Mouse (Mus musculus) CH12.LX (cell line): ENCODE results near the gene Prkcd. TPM values are rescaled to one million over a fixed set of nuclear protein-coding genes. Genes with fewer than 3 reads are reported as not detected.

ENCODE experiments used
- DNase-seq: peaks from one replicate; pipeline ENCODE4 v3.0.0-alpha.2; 2013; ENCODE audit errors: extremely low read depth
- H3K27ac ChIP-seq: 2 replicates; pipeline ENCODE4 v1.5.1; 2012; ENCODE audit warnings: low read depth, mild to moderate bottlenecking, control low read depth, moderate library complexity; ENCODE audit not compliant: insufficient read depth
- H3K27me3 ChIP-seq: replicated peaks from 2 replicates; pipeline ENCODE3; 2012; ENCODE audit warnings: inconsistent platforms
- H3K36me3 ChIP-seq, 2 experiments: replicated peaks in 1 of 2; 2 replicates each; pipeline versions ENCODE3 to v1.6.1; 2012; ENCODE audit warnings: inconsistent platforms in 1 of 2, low read length in 1 of 2, mild to moderate bottlenecking in 1 of 2, mixed read lengths in 1 of 2, moderate library complexity in 1 of 2; ENCODE audit not compliant: control insufficient read depth in 1 of 2, insufficient read depth in 1 of 2
- H3K4me1 ChIP-seq, 2 experiments: 2 replicates each; pipeline ENCODE4 v1.6.1; 2012; ENCODE audit warnings: inconsistent platforms in 1 of 2, moderate library complexity in 1 of 2; ENCODE audit not compliant: insufficient read depth in 2 of 2, control insufficient read depth in 1 of 2
- H3K4me2 ChIP-seq: 2 replicates; pipeline ENCODE4 v1.6.1; 2012; ENCODE audit warnings: low read depth, mild to moderate bottlenecking, control low read depth; ENCODE audit not compliant: poor library complexity, insufficient read depth, severe bottlenecking
- H3K4me3 ChIP-seq, 3 experiments: fragments of 150-350 bp in 1 of 3; sonication (generic) in 1 of 3; replicated peaks in 1 of 3; 2 replicates each; pipeline versions ENCODE3 to v1.5.1; 2011 to 2012; ENCODE audit warnings: low read depth in 2 of 3, low read length in 2 of 3, mild to moderate bottlenecking in 2 of 3, moderate library complexity in 2 of 3, control low read depth in 1 of 3, improper control_type of control experiment in 1 of 3, inconsistent platforms in 1 of 3, mixed read lengths in 1 of 3; ENCODE audit not compliant: poor library complexity in 1 of 3
- H3K79me2 ChIP-seq: replicated peaks from 2 replicates; pipeline ENCODE4 v1.6.1; 2012; ENCODE audit warnings: mild to moderate bottlenecking, moderate library complexity; ENCODE audit not compliant: control insufficient read depth, poor library complexity, insufficient read depth, severe bottlenecking; ENCODE audit errors: extremely low read depth
- H3K9ac ChIP-seq: 2 replicates; pipeline ENCODE4 v1.6.1; 2012; ENCODE audit warnings: low read depth, mild to moderate bottlenecking, control low read depth, moderate library complexity; ENCODE audit not compliant: insufficient read depth
- H3K9me3 ChIP-seq: replicated peaks from 2 replicates; pipeline ENCODE3; 2012; ENCODE audit warnings: low read length, inconsistent platforms, mixed read lengths
- BHLHE40 ChIP-seq: IDR thresholded peaks from 2 replicates; pipeline ENCODE4 v1.6.1; 2011; ENCODE audit warnings: mild to moderate bottlenecking, low read depth, low read length, improper control_type of control experiment
- CTCF ChIP-seq, 2 experiments: IDR thresholded peaks in 1 of 2; conservative IDR thresholded peaks in 1 of 2; 2 replicates each; pipeline ENCODE4 v1.5.1; 2011 to 2012; ENCODE audit warnings: low read depth in 2 of 2, low read length in 2 of 2, improper control_type of control experiment in 1 of 2, inconsistent platforms in 1 of 2, mild to moderate bottlenecking in 1 of 2, moderate library complexity in 1 of 2
- E2F4 ChIP-seq: IDR thresholded peaks from 2 replicates; pipeline ENCODE4 v1.6.1; 2011; ENCODE audit warnings: low read depth, low read length, improper control_type of control experiment; ENCODE audit not compliant: insufficient replicate concordance
- ELF1 ChIP-seq: IDR thresholded peaks from 2 replicates; pipeline ENCODE4 v1.6.1; 2014; ENCODE audit warnings: low read depth, mild to moderate bottlenecking, inconsistent platforms, low read length, improper control_type of control experiment
- HCFC1 ChIP-seq: IDR thresholded peaks from 2 replicates; pipeline ENCODE4 v1.6.1; 2012; ENCODE audit warnings: low read depth, mild to moderate bottlenecking, inconsistent platforms, low read length, improper control_type of control experiment
- JUND ChIP-seq: conservative IDR thresholded peaks from 2 replicates; pipeline ENCODE4 v1.6.1; 2011; ENCODE audit warnings: low read depth, low read length, improper control_type of control experiment
- MAX ChIP-seq: IDR thresholded peaks from 2 replicates; pipeline ENCODE4 v1.6.1; 2011; ENCODE audit warnings: low read length, improper control_type of control experiment
- MXI1 ChIP-seq: IDR thresholded peaks from 2 replicates; pipeline ENCODE4 v1.6.1; 2011; ENCODE audit warnings: mild to moderate bottlenecking, low read depth, low read length, improper control_type of control experiment
- POLR2AphosphoS2 ChIP-seq: IDR thresholded peaks from 2 replicates; pipeline ENCODE4 v1.6.1; 2011; ENCODE audit warnings: low read depth, low read length, improper control_type of control experiment
- RCOR1 ChIP-seq: conservative IDR thresholded peaks from 2 replicates; pipeline ENCODE4 v1.6.1; 2012; ENCODE audit warnings: low read depth, mild to moderate bottlenecking, inconsistent platforms, low read length, improper control_type of control experiment
- SMC3 ChIP-seq: IDR thresholded peaks from 2 replicates; pipeline ENCODE4 v1.6.1; 2011; ENCODE audit warnings: low read depth, low read length, improper control_type of control experiment
- TBP ChIP-seq: conservative IDR thresholded peaks from 2 replicates; pipeline ENCODE4 v1.6.1; 2011; ENCODE audit warnings: low read depth, low read length, improper control_type of control experiment
- TCF12 ChIP-seq: IDR thresholded peaks from 2 replicates; pipeline ENCODE4 v1.6.1; 2014; ENCODE audit warnings: low read depth, mild to moderate bottlenecking, inconsistent platforms, low read length, improper control_type of control experiment
- USF2 ChIP-seq: conservative IDR thresholded peaks from 2 replicates; pipeline ENCODE4 v1.6.1; 2011; ENCODE audit warnings: low read depth, low read length, improper control_type of control experiment
- ZC3H11A ChIP-seq: IDR thresholded peaks from 2 replicates; pipeline ENCODE4 v1.6.1; 2012; ENCODE audit warnings: low read depth, mild to moderate bottlenecking, inconsistent platforms, low read length, improper control_type of control experiment
- ZNF384 ChIP-seq: IDR thresholded peaks from 2 replicates; pipeline ENCODE4 v1.6.1; 2012; ENCODE audit warnings: low read depth, low read length, improper control_type of control experiment, inconsistent platforms
- dilution Hi-C: fragments of 300-500 bp; cut with MboI; formaldehyde crosslinking; loops from 2 replicates; pipeline ENCODE4 v1.14.3; 2020; ENCODE audit warnings: low sequenced_read_pairs; ENCODE audit not compliant: extremely low pct_unique_long_range_greater_than_20kb, extremely low pct_ligation_motif_present
- in situ Hi-C: fragments of 300-500 bp; cut with MboI; formaldehyde crosslinking; loops from 3 replicates; pipeline ENCODE4 v1.14.3; 2019; ENCODE audit warnings: low sequenced_read_pairs, low pct_ligation_motif_present, low pct_unique_long_range_greater_than_20kb, mixed read lengths
- polyA plus RNA-seq: library from polyadenylated mRNA; unstranded; fragments of >175 nt; gene quantifications from 2 replicates; pipeline ENCODE4 v1.2.1, GENCODE M21; 2012; ENCODE audit warnings: low read depth; ENCODE audit not compliant: insufficient read length
- total RNA-seq, 2 experiments: library from RNA; depleted of rRNA; stranded (reverse); fragments of 300-350 nt in 1 of 2; fragments of >200 nt in 1 of 2; gene quantifications; 2 replicates each; pipeline ENCODE4 v1.2.3; 2012 to 2014

The Prkcd gene
- total and polyA plus RNA-seq, 3 experiments = 109 to 186 (median 122) TPM

- no peak overlapping the region for H3K4me3 ChIP-seq
- DNase-seq = no peak
- H3K27me3 ChIP-seq = no peaks in the 10 kb centered on the region
- H3K4me1 ChIP-seq = peaks cover 36 to 61% of the 10 kb centered on the region in 2 experiments
- peaks cover 3 to 17% of the 10 kb centered on the region in 2 experiments for H3K36me3 ChIP-seq
- H3K9me3 ChIP-seq = no peaks in the 10 kb centered on the region
- H3K4me2 ChIP-seq = no peak overlapping the region
- in situ Hi-C loops = no loop called here
- H3K9ac ChIP-seq = no peak overlapping the region
- H3K27ac ChIP-seq = no peak overlapping the region
- dilution Hi-C loops = no loop called here
- H3K79me2 ChIP-seq = no peaks in the 10 kb centered on the region
- TF ChIP-seq BHLHE40 = no peak
- no peak for TF ChIP-seq ELF1
- TF ChIP-seq TBP = no peak
- no peak for TF ChIP-seq ZC3H11A
- no peak for TF ChIP-seq POLR2AphosphoS2
- TF ChIP-seq TCF12 = no peak
- TF ChIP-seq JUND = no peak
- TF ChIP-seq SMC3 = no peak
- no peak for TF ChIP-seq MAX
- no peak for TF ChIP-seq CTCF (conservative IDR thresholded peaks at IDR 0.05 in 1 of 2, IDR thresholded peaks at IDR 0.05 in 1 of 2; ENCODE audit: low read depth in 2 of 2, low read length in 2 of 2)
- TF ChIP-seq E2F4 = no peak
- TF ChIP-seq RCOR1 = no peak
Observed at GRCm38 (mm10) chr14:30590041-30590645, 35.9 kb downstream of the Prkcd start.

DNA sequence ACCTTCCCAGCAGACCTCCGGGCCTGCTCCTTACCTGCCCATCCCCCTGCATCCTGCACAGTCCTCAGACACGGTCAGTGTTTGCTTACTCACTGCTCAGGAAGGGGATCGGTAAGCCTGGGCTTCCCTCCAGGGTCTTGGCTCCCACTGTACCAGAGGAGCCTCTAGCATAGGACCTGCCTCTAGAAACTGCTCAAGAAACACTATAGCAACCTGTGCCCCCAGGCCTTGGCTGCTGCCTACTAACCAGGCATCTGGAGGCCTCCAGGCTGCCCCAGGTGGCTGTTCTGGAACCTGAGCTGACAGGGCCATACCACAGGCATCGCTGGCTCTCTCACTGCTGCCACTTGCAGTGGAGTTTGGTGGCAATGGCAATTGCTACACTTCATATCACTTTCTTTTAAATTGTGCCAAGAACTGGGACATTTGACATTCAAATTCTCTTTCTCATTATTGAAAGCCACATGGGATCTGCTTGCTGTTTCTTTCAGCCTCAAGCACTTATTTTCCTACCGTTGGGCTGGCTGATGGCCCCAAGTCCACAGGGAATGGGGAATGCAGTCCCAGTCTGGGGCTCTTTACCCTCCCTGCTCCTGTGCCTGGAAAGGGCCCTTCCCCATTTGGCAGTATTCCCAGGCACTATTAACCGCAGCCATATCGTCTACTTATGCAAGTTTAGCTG is 39.1 kb downstream of the Prkcd start:
- DNase-seq = no peak
- in situ Hi-C loops = loop anchor here (5.0 to 10.0 kb wide), 3 partner anchors 40 to 268 kb away; partner anchors contain the start of gene Prkcd

More for the DNA sequence above, 39.1 kb downstream of the Prkcd start:
- Histone ChIP-seq H3K36me3 (no peaks in the 10 kb centered on the region), H3K4me3 (no peak overlapping the region), H3K27ac (no peak overlapping the region), H3K9me3 (no peaks in the 10 kb centered on the region), H3K27me3 (no peaks in the 10 kb centered on the region), H3K79me2 (no peaks in the 10 kb centered on the region), H3K4me2 (no peak overlapping the region), H3K4me1 (peaks cover 15 to 46% of the 10 kb centered on the region in 2 experiments), H3K9ac (no peak overlapping the region)
- TF ChIP-seq USF2 (no peak), HCFC1 (no peak), TBP (no peak), ELF1 (no peak), E2F4 (no peak), MXI1 (no peak), SMC3 (no peak), ZNF384 (no peak)
- dilution Hi-C loops = no loop called here
